Mouse (Mus musculus) forebrain, embryonic 11.5 days (tissue): Measurements from ENCODE around the gene 3110082I17Rik. TPM values are rescaled to one million over a fixed set of nuclear protein-coding genes. Genes with fewer than 3 reads are reported as not detected.

Experiments
- ATAC-seq: fragments of 200-750 bp; cut with Nextera tagmentation; replicated peaks from 2 replicates; pipeline ENCODE4 v1.8.0; 2017; ENCODE audit warnings: moderate TSS enrichment; ENCODE audit not compliant: low FRiP score
- DNase-seq: peaks from one replicate; pipeline ENCODE4 v3.0.0-alpha.2; 2017; ENCODE audit warnings: low spot score
- H3K27ac ChIP-seq: fragments of 300-500 bp; sonication (generic); 2 replicates; pipeline ENCODE4 v1.5.1; 2014; ENCODE audit warnings: low read depth, low read length
- H3K27me3 ChIP-seq: fragments of 300-500 bp; sonication (generic); 2 replicates; pipeline ENCODE4 v1.6.1; 2014; ENCODE audit warnings: mild to moderate bottlenecking, low read length, mixed read lengths; ENCODE audit not compliant: control insufficient read depth, insufficient read depth
- H3K36me3 ChIP-seq: fragments of 300-500 bp; sonication (generic); 2 replicates; pipeline ENCODE4 v1.6.1; 2014; ENCODE audit warnings: mild to moderate bottlenecking, low read length, moderate library complexity, mixed read lengths; ENCODE audit not compliant: control insufficient read depth, insufficient read depth
- H3K4me1 ChIP-seq: fragments of 300-500 bp; sonication (generic); replicated peaks from 2 replicates; pipeline ENCODE4 v1.6.1; 2014; ENCODE audit warnings: low read length, mixed read lengths; ENCODE audit not compliant: control insufficient read depth, insufficient read depth
- H3K4me2 ChIP-seq: fragments of 300-500 bp; sonication (generic); 2 replicates; pipeline ENCODE4 v1.6.1; 2014; ENCODE audit warnings: low read depth, mild to moderate bottlenecking, low read length, moderate library complexity, mixed read lengths; ENCODE audit not compliant: severe bottlenecking
- H3K4me3 ChIP-seq: fragments of 300-500 bp; sonication (generic); 2 replicates; pipeline ENCODE4 v1.5.1; 2014; ENCODE audit warnings: low read depth, low read length
- H3K9ac ChIP-seq: fragments of 300-500 bp; sonication (generic); 2 replicates; pipeline ENCODE4 v1.6.1; 2014; ENCODE audit warnings: low read length
- H3K9me3 ChIP-seq: fragments of 300-500 bp; sonication (generic); 2 replicates; pipeline ENCODE4 v1.6.1; 2016; ENCODE audit warnings: low read length, mixed read lengths; ENCODE audit not compliant: control insufficient read depth
- WGBS: fragments of 180-500 bp; shearing (Covaris S2); extraction: QIAGEN DNeasy Blood & Tissue Kit; methylation state at CpG from one replicate; pipeline ENCODE4 v1.1.7; 2014; 5-methylcytosine and 5-hydroxymethylcytosine counted together
- polyA plus RNA-seq: library from polyadenylated mRNA; unstranded; fragments of >200 nt; fragmentation: Nextera tagmentation; extraction: Ambion mirVana; gene quantifications from 2 replicates; pipeline ENCODE4 v1.2.1, GENCODE M21; 2014

The 3110082I17Rik gene
- polyA plus RNA-seq, 1 experiment from 2014 or later = 38.5 TPM

GRCm38 (mm10) chr5:139317751-139318504, 142.4 kb downstream of the 3110082I17Rik start:
- ATAC-seq (no peak), DNase-seq (no peak)
- Histone ChIP-seq H3K27ac (no peak overlapping the region), H3K4me3 (no peak overlapping the region), H3K9me3 (no peaks in the 10 kb centered on the region), H3K4me1 (no peaks in the 10 kb centered on the region), H3K27me3 (no peaks in the 10 kb centered on the region; the same call in 1 of the 2 replicates), H3K36me3 (no peaks in the 10 kb centered on the region), H3K9ac (no peak overlapping the region), H3K4me2 (no peak overlapping the region)
- 65% methylated on average over 21 of the region's 21 CpGs for WGBS

- Histone ChIP-seq H3K4me2 (no peak overlapping the region), H3K27me3 (no peaks in the 10 kb centered on the region), H3K36me3 (no peaks in the 10 kb centered on the region), H3K9me3 (no peaks in the 10 kb centered on the region), H3K9ac (no peak overlapping the region), H3K4me3 (no peak overlapping the region), H3K4me1 (no peaks in the 10 kb centered on the region), H3K27ac (no peak overlapping the region)
- no peak for DNase-seq
- WGBS = 69% methylated on average over 6 of the region's 6 CpGs
- no peak for ATAC-seq
These were observed 143.2 kb downstream of the 3110082I17Rik start for GRCm38 (mm10) chr5:139316982-139317675.

- Histone ChIP-seq H3K9ac (no peak overlapping the region), H3K4me1 (no peaks in the 10 kb centered on the region), H3K4me2 (no peak overlapping the region), H3K4me3 (no peak overlapping the region), H3K27ac (no peak overlapping the region), H3K9me3 (no peaks in the 10 kb centered on the region), H3K36me3 (no peaks in the 10 kb centered on the region), H3K27me3 (no peaks in the 10 kb centered on the region)
- ATAC-seq = no peak
- DNase-seq = no peak
- WGBS = 84% methylated on average over 12 of the region's 12 CpGs
These were observed 145.2 kb downstream of the 3110082I17Rik start for GRCm38 (mm10) chr5:139314941-139315642.

- no peaks in the 10 kb centered on the region for H3K36me3 ChIP-seq
- H3K4me3 ChIP-seq = no peak overlapping the region
- DNase-seq (no peak), ATAC-seq (no peak)
- H3K9ac ChIP-seq = no peak overlapping the region
- H3K9me3 ChIP-seq = no peaks in the 10 kb centered on the region
- H3K4me1 ChIP-seq = no peaks in the 10 kb centered on the region
- H3K4me2 ChIP-seq = no peak overlapping the region
- no peak overlapping the region for H3K27ac ChIP-seq
- WGBS = 87% methylated on average over 9 of the region's 9 CpGs
- no peaks in the 10 kb centered on the region for H3K27me3 ChIP-seq
These were observed 146.8 kb downstream of the 3110082I17Rik start for GRCm38 (mm10) chr5:139313536-139313935.

GRCm38 (mm10) chr5:139311822-139312221, 148.5 kb downstream of the 3110082I17Rik start:
- Histone ChIP-seq H3K4me1 (no peaks in the 10 kb centered on the region), H3K27me3 (no peaks in the 10 kb centered on the region), H3K4me2 (no peak overlapping the region), H3K36me3 (no peaks in the 10 kb centered on the region), H3K27ac (no peak overlapping the region), H3K4me3 (no peak overlapping the region), H3K9me3 (no peaks in the 10 kb centered on the region), H3K9ac (no peak overlapping the region)
- WGBS = 86% methylated on average over 9 of the region's 9 CpGs
- no peak for ATAC-seq
- no peak for DNase-seq

- no peaks in the 10 kb centered on the region for H3K4me1 ChIP-seq
- H3K9ac ChIP-seq = no peak overlapping the region
- no peak overlapping the region for H3K4me3 ChIP-seq
- no peaks in the 10 kb centered on the region for H3K36me3 ChIP-seq
- no peaks in the 10 kb centered on the region for H3K9me3 ChIP-seq
- no peak overlapping the region for H3K27ac ChIP-seq
- H3K4me2 ChIP-seq = no peak overlapping the region
- H3K27me3 ChIP-seq = no peaks in the 10 kb centered on the region
- no peak for DNase-seq
- WGBS = 90% methylated on average over 4 of the region's 4 CpGs
- no peak for ATAC-seq
These were observed 149.8 kb downstream of the 3110082I17Rik start for GRCm38 (mm10) chr5:139310477-139310876.

- H3K36me3 ChIP-seq = no peaks in the 10 kb centered on the region
- H3K9ac ChIP-seq = no peak overlapping the region
- no peaks in the 10 kb centered on the region for H3K4me1 ChIP-seq
- WGBS = 74% methylated on average over 3 of the region's 3 CpGs
- DNase-seq (no peak), ATAC-seq (no peak)
- no peak overlapping the region for H3K4me2 ChIP-seq
- H3K27me3 ChIP-seq = no peaks in the 10 kb centered on the region
- H3K27ac ChIP-seq = no peak overlapping the region
- no peak overlapping the region for H3K4me3 ChIP-seq
- no peaks in the 10 kb centered on the region for H3K9me3 ChIP-seq
These were observed 150.4 kb downstream of the 3110082I17Rik start for GRCm38 (mm10) chr5:139309946-139310345.
